Mouse (Mus musculus) hindbrain, embryonic 11.5 days (tissue): ENCODE results near the gene Tppp. TPM values are rescaled to one million over a fixed set of nuclear protein-coding genes. Genes with fewer than 3 reads are reported as not detected.
"Not testable (repeated sequence)": the region's sequence is repeated elsewhere in the genome, so short reads cannot be mapped to it uniquely, and the experiment has no call there.

ENCODE experiments used
- ATAC-seq: fragments of 200-750 bp; cut with Nextera tagmentation; 2 replicates; pipeline ENCODE4 v1.8.0; 2017; ENCODE audit warnings: mild to moderate bottlenecking, moderate TSS enrichment, moderate library complexity; ENCODE audit not compliant: low FRiP score
- DNase-seq: peaks from one replicate; pipeline ENCODE4 v3.0.0-alpha.2; 2015; ENCODE audit warnings: low spot score
- H3K27ac ChIP-seq: fragments of 300-500 bp; sonication (generic); 2 replicates; pipeline ENCODE4 v1.5.1; 2014; ENCODE audit warnings: mild to moderate bottlenecking, low read depth, low read length
- H3K27me3 ChIP-seq: fragments of 300-500 bp; sonication (generic); 2 replicates; pipeline ENCODE4 v1.6.1; 2014; ENCODE audit warnings: mild to moderate bottlenecking, low read length, moderate library complexity, mixed read lengths; ENCODE audit not compliant: control insufficient read depth, insufficient read depth
- H3K36me3 ChIP-seq: fragments of 300-500 bp; sonication (generic); 2 replicates; pipeline ENCODE4 v1.6.1; 2014; ENCODE audit warnings: mild to moderate bottlenecking, low read length, moderate library complexity, mixed read lengths; ENCODE audit not compliant: control insufficient read depth, insufficient read depth
- H3K4me1 ChIP-seq: fragments of 300-500 bp; sonication (generic); replicated peaks from 2 replicates; pipeline ENCODE4 v1.6.1; 2014; ENCODE audit warnings: low read length, mixed read lengths; ENCODE audit not compliant: control insufficient read depth, insufficient read depth
- H3K4me2 ChIP-seq: fragments of 300-500 bp; sonication (generic); replicated peaks from 2 replicates; pipeline ENCODE4 v1.6.1; 2014; ENCODE audit warnings: mild to moderate bottlenecking, low read depth, low read length
- H3K4me3 ChIP-seq: fragments of 300-500 bp; sonication (generic); 2 replicates; pipeline ENCODE4 v1.5.1; 2014; ENCODE audit warnings: low read depth, low read length
- H3K9ac ChIP-seq: fragments of 300-500 bp; sonication (generic); 2 replicates; pipeline ENCODE4 v1.6.1; 2014; ENCODE audit warnings: low read depth, low read length
- H3K9me3 ChIP-seq: fragments of 300-500 bp; sonication (generic); 2 replicates; pipeline ENCODE4 v1.6.1; 2016; ENCODE audit warnings: low read length; ENCODE audit not compliant: control insufficient read depth
- WGBS: fragments of 180-500 bp; shearing (Covaris S2); extraction: QIAGEN DNeasy Blood & Tissue Kit; methylation state at CpG from one replicate; pipeline ENCODE4 v1.1.7; 2014; 5-methylcytosine and 5-hydroxymethylcytosine counted together
- polyA plus RNA-seq: library from polyadenylated mRNA; unstranded; fragments of >200 nt; fragmentation: Nextera tagmentation; extraction: Ambion mirVana; gene quantifications from 2 replicates; pipeline ENCODE4 v1.2.1, GENCODE M21; 2014

Gene Tppp
- polyA plus RNA-seq, 1 experiment from 2014 or later: 4.9 TPM

DNA sequence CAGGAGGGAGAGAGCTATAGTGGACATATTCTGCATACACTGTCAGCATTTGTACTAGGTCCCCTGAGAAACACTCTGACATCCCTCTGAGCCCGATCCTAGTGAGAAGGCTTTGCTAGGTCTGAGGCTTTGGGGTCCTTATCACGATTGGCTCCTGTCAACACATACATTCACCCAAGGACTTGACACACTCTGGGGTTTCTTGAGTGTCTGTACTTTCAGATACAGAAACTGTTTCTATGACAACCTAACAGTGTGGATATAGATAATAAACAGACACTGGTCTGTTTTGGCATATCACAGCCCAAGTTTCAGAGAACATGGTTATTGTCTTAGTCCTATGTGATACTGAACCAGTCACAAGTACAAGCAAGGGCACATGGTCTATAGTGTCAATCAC lies 18.4 kb upstream of the Tppp start:
- H3K36me3 ChIP-seq: no peaks in the 10 kb centered on the region
- no peaks in the 10 kb centered on the region for H3K9me3 ChIP-seq
- no peaks in the 10 kb centered on the region for H3K27me3 ChIP-seq
- no peak overlapping the region for H3K4me3 ChIP-seq
- H3K9ac ChIP-seq: no peak overlapping the region
- ATAC-seq (no peak), DNase-seq (no peak)
- no peak overlapping the region for H3K4me2 ChIP-seq
- H3K4me1 ChIP-seq: no peaks in the 10 kb centered on the region
- no peak overlapping the region for H3K27ac ChIP-seq
- 80% methylated on average over 2 of the region's 2 CpGs for WGBS

DNA sequence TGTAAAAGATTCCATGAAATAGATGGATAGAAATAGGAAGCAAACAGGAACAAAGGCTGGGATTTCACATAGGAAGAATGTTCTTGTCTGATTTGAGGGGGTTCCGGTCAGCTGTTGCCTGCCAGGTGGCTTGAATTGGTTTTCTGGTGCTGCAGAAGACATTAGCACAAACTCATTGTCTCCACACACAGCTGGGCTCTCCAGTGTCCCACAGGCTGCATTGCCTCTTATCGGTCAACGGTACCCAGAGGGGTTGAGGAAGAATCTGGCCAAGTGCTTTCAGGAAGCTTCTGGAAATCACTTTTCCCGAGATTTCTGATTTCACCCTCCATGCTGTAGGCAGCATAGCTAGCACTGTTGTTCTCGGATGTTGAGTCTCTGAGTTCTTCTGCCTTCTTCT lies 17.9 kb upstream of the Tppp start:
- no peak for DNase-seq
- ATAC-seq: no peak
- Histone ChIP-seq H3K27ac (no peak overlapping the region), H3K9ac (no peak overlapping the region), H3K4me3 (no peak overlapping the region), H3K27me3 (no peaks in the 10 kb centered on the region), H3K9me3 (no peaks in the 10 kb centered on the region), H3K36me3 (no peaks in the 10 kb centered on the region), H3K4me2 (no peak overlapping the region), H3K4me1 (no peaks in the 10 kb centered on the region)
- 87% methylated on average over 5 of the region's 5 CpGs for WGBS

DNA sequence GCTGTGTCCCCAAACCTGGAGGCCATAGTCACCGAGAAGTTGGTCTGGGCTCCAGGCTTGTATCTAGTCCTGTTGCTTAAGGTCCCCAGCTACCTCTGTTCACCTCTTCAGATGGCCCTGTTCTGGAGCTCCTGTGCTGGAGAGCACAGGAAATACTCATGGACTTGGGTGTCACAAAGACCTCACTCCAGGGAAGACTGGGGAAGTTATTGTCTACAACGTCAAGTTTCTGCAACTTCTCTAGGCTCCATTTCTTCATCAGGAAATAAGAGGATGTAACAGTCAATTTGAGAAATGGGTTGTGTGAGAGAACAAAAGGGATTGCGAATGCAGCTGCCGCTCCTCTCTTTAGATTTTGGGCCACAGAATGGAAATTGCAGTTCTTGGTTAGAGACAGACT lies 12.8 kb upstream of the Tppp start:
- H3K27me3 ChIP-seq: no peaks in the 10 kb centered on the region
- H3K9me3 ChIP-seq: no peaks in the 10 kb centered on the region
- no peak for DNase-seq
- no peak for ATAC-seq
- H3K27ac ChIP-seq: no peak overlapping the region
- no peaks in the 10 kb centered on the region for H3K36me3 ChIP-seq
- no peak overlapping the region for H3K4me2 ChIP-seq
- H3K4me1 ChIP-seq: no peaks in the 10 kb centered on the region
- no peak overlapping the region for H3K9ac ChIP-seq
- 92% methylated on average over 4 of the region's 4 CpGs for WGBS
- no peak overlapping the region for H3K4me3 ChIP-seq

DNA sequence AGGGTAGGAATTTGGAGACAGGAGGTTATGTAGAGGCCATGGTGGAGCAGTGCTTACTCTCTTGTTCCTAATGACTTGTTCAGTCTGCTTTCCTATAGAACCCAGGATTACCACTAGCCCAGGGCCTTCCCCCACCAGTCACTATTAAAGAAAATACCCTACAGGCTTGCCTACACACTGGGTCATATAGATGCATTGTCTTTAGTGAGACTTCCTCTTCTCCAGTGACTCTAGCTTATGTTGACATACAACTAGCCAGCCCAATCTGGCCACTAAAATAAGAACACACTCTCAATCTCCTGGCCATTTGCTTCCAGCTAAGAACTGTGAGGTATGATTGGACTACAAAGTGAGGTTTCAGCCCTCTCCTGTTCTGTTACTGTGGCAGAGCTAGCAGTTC lies 8.7 kb upstream of the Tppp start:
- no peak overlapping the region for H3K4me3 ChIP-seq
- no peaks in the 10 kb centered on the region for H3K36me3 ChIP-seq
- H3K9ac ChIP-seq: no peak overlapping the region
- no peaks in the 10 kb centered on the region for H3K27me3 ChIP-seq
- ATAC-seq: no peak
- no peak overlapping the region for H3K27ac ChIP-seq
- no peaks in the 10 kb centered on the region for H3K9me3 ChIP-seq
- no peak overlapping the region for H3K4me2 ChIP-seq
- H3K4me1 ChIP-seq: no peaks in the 10 kb centered on the region
- no peak for DNase-seq

DNA sequence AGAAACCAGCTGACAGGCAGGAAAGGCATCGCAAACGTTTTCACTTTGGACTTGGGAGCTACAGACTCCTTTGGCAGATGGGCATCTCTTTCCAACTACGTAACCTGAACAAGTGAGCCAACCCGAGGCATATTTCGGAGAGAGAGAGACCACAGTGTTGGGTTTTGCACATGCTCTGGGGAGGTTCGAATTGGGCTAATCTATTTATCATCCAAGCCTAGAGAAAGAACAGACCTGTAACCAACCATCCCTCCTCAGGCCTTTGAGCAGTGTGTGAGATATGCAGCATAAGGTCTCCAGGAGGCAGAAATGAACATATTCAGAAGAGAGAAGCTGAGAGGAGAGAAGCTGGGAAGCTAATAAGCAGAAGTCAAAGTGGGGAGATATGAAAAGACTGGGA lies 8.2 kb upstream of the Tppp start:
- Histone ChIP-seq H3K9ac (no peak overlapping the region), H3K4me3 (no peak overlapping the region), H3K36me3 (no peaks in the 10 kb centered on the region), H3K27ac (no peak overlapping the region), H3K4me2 (no peak overlapping the region), H3K27me3 (no peaks in the 10 kb centered on the region), H3K4me1 (no peaks in the 10 kb centered on the region), H3K9me3 (no peaks in the 10 kb centered on the region)
- no peak for ATAC-seq
- no peak for DNase-seq
- WGBS: 86% methylated on average over 6 of the region's 6 CpGs

DNA sequence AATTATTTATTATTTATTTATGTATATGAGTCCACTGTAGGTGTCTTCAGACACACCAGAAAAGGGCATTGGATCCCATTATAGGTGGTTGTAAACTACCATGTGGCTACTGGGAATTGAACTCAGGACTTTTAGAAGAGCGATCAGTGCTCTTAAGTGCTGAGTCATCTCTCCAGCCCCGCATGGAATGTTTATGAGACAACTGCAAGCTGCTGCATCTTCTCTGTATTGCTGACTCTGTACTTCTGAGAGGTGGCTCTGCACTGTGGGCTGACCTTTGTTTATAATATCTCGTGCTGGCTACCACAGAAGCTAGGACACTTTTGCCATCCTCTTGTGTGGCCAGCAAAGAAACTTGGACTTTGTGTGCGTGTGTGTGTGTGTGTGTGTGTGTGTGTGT lies 7.7 kb upstream of the Tppp start:
- Histone ChIP-seq H3K36me3 (no peaks in the 10 kb centered on the region), H3K9ac (no peak overlapping the region), H3K9me3 (no peaks in the 10 kb centered on the region), H3K27me3 (no peaks in the 10 kb centered on the region), H3K4me1 (no peaks in the 10 kb centered on the region), H3K4me3 (no peak overlapping the region), H3K4me2 (no peak overlapping the region), H3K27ac (no peak overlapping the region)
- no peak for DNase-seq
- no peak for ATAC-seq
- WGBS: 77% methylated on average over 4 of the region's 4 CpGs

DNA sequence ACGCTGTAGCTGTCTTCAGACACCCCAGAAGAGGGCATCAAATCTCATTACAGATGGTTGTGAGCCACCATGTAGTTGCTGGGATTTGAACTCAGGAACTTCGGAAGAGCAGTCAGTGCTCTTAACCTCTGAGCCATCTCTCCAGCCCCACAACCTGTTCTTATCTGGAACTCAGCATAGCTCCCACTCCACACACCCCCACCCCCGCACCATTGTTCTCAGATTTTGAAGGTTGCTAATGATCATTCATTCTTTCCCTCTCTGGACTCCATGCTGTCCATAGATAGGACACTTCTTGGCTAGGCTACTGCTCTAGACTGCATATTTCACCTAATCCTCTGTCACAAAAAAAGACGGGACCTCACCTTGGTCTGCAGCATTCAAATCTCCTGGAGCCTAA lies 2.3 kb upstream of the Tppp start:
- H3K27me3 ChIP-seq, H3K4me3 ChIP-seq, DNase-seq, H3K9ac ChIP-seq, H3K4me2 ChIP-seq, ATAC-seq, H3K27ac ChIP-seq, H3K36me3 ChIP-seq, H3K4me1 ChIP-seq, H3K9me3 ChIP-seq: not testable (repeated sequence)
- WGBS: 88% methylated on average over 4 of the region's 4 CpGs

DNA sequence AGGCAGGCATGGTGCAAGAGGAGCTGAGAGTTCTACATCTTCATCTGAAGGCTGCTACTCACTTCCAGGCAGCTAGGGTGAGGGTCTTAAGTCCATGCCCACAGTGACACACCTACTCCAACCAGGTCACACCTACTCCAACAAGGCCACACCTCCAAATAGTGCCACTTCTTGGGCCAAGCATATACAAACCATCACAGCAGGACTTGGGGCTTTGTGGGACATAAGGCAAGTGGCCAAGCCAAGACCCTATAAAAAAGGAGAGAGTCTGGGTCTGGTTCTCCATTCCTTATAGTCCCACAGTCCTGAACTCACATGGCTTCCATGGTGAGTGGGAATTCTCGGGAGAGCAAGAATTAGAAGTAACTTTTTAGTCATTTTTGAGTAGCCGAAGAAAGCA lies 991 bp upstream of the Tppp start:
- H3K36me3 ChIP-seq, H3K4me3 ChIP-seq, H3K4me1 ChIP-seq, H3K9ac ChIP-seq, ATAC-seq, H3K9me3 ChIP-seq, DNase-seq, H3K4me2 ChIP-seq, H3K27ac ChIP-seq: not testable (repeated sequence)
- WGBS: 70% methylated on average over 2 of the region's 2 CpGs
- H3K27me3 ChIP-seq: peaks cover 10% of the 10 kb centered on the region

DNA sequence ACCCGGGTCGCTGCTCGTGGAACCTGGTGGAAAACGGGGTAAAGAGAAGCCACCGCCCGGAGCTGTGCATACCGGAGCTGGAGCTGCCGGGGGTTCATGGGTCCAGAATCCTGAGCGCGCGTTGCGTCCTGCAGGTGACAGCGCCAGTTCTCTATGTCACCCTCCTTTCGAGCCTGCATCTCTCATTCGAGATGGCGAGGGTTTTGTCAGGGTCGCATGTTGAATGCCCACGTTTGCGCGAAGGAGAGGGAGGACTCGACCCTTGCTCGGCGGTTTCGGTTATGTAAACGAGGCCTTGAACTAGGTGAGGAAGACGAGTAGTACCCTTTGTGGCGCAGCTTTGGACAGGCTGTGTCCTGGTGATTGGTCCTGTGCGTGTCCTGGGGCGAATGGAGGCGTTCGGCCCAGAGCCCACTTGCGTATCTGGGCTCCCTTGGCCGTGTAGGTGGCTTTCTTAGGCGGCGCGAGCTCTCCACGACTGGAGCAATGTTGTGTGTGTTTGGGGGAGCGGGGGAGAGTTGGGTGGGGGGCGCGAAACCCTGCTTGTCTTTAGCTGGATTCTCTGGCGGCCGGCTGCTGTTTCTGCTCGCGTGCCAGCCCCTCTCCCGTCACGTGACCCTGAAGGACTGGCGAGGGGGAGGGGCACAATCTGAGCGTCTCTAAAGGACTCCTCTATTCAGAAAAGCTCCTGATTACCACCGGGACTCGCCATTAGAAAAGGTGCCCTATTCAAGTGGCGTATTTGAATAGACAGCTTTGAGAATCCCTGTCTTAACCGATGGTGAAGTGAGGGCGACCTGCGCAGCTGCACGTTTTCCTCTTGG lies 796 bp downstream of the Tppp start:
- H3K4me1 ChIP-seq: no peaks in the 10 kb centered on the region
- peak overlapping the region; percentile 53 for H3K4me3 ChIP-seq
- ATAC-seq (peak; percentile 75), DNase-seq (peak; percentile 84)
- WGBS: 1% methylated on average over 55 of the region's 55 CpGs
- H3K9ac ChIP-seq: peak overlapping the region; percentile 54
- H3K9me3 ChIP-seq: no peaks in the 10 kb centered on the region
- peak overlapping the region; percentile 12; the same call in 1 of the 2 replicates for H3K27ac ChIP-seq
- H3K36me3 ChIP-seq: no peaks in the 10 kb centered on the region
- H3K27me3 ChIP-seq: peaks cover 10% of the 10 kb centered on the region
- peak overlapping the region; percentile 98 for H3K4me2 ChIP-seq
